ENCODE assay signal across 14 mouse cellular contexts in the genomic region with DNA sequence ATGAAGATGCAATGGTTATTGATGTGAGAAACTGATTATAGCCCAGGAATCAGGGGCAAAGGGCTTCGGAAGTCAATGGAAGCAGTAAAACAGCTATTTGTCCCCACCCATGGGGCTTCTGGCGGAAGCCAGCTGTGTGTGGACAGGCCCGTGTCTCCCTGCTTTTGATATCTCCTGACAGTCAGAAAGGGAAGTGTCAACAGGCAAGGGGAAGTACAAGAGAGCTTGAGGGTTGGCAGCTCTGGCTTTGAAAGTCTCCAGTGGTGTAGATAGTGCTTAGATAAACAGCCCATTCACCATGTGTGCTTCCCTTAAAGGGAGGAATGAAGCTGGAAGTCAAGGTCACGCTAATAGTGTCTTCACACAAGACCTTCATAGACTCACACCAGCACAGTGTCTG.
DNase-seq lines count a peak whose midpoint lies in the region; ATAC-seq and TF ChIP-seq lines count a peak whose summit lies in the region.
"Had no signal": no experiment of that assay in that cellular context is flagged by ENCODE, and none has a peak within 500 bp of the region (broad histone marks: within the 10 kb centered on the region; RNA-seq: fewer than 3 reads in every experiment).

No protein-coding gene starts in this region.

- no peak for TF ChIP-seq CTCF in spleen, adult 2 months (IDR thresholded peaks at IDR 0.05; ENCODE audit: extremely low read depth, insufficient read depth, insufficient read length, insufficient replicate concordance)

- no peak overlapping the region for H3K27ac ChIP-seq in spleen, adult 2 months (ENCODE audit: insufficient read depth, low read length)
- H3K27ac ChIP-seq: embryonic facial prominence, embryonic 12.5 days; forebrain, embryonic 12.5 days; lung, embryonic 15.5 days had no signal

- peak; percentile 9 for DNase-seq in gastrocnemius, adult 18-20 months (ENCODE audit: low spot score)
- DNase-seq in gastrocnemius, postnatal 36 days, result no peak
- peak; percentile 7 to 11 for DNase-seq in spleen, adult 2 months (ENCODE audit: low read depth in 1 of 2, low spot score in 2 of 2)
- DNase-seq in spleen, adult 18-20 months, result no peak
- no peak for DNase-seq in urinary bladder, postnatal 10 days (ENCODE audit: low spot score)
- DNase-seq in left cerebral cortex, postnatal 25 days (ENCODE audit: low spot score in 2 of 2), result no peak
- no peak for DNase-seq in ovary, postnatal 10 days (ENCODE audit: low spot score)
- DNase-seq: adrenal gland, postnatal 36 days; cerebellum, adult 9-11 months had no signal

- TF ChIP-seq POLR2A in spleen, adult 2 months (IDR thresholded peaks at IDR 0.05; ENCODE audit: low read depth, low read length), result no peak

- peak; percentile 89 to 90 for ATAC-seq in hematopoietic stem cell, adult 5-6 weeks (replicated peaks in 1 of 2; ENCODE audit: insufficient read depth in 1 of 2, low FRiP score in 2 of 2, low TSS enrichment in 1 of 2, low read depth in 1 of 2, poor library complexity in 2 of 2, severe bottlenecking in 2 of 2)
- ATAC-seq: Patski had no signal

- H3K4me1 ChIP-seq in spleen, adult 2 months (ENCODE audit: control insufficient read depth, insufficient read depth, insufficient read length), result peaks cover 14% of the 10 kb centered on the region
- H3K4me1 ChIP-seq: embryonic facial prominence, embryonic 12.5 days; forebrain, embryonic 12.5 days; lung, embryonic 15.5 days had no signal

- no peaks in the 10 kb centered on the region for H3K36me3 ChIP-seq in spleen, adult 2 months (ENCODE audit: control insufficient read depth, insufficient read depth, low read length)
- H3K36me3 ChIP-seq: embryonic facial prominence, embryonic 12.5 days; forebrain, embryonic 12.5 days; lung, embryonic 15.5 days had no signal

- no peak overlapping the region for H3K4me3 ChIP-seq in spleen, adult 2 months (ENCODE audit: extremely low read depth, insufficient read depth, insufficient read length)
- H3K4me3 ChIP-seq: embryonic facial prominence, embryonic 12.5 days; forebrain, embryonic 12.5 days; lung, embryonic 15.5 days had no signal

- 15% methylated on average over 4 of the region's 4 CpGs for WGBS in spleen, adult 2 months

- intact Hi-C loops in gastrocnemius, postnatal 36 days (cut with DNase I), result no loop called here
- intact Hi-C loops in left cerebral cortex, postnatal 25 days (cut with DNase I), result no loop called here

- H3K27me3 ChIP-seq in spleen, adult 2 months (ENCODE audit: control insufficient read depth, insufficient read depth, low read length), result no peaks in the 10 kb centered on the region
- H3K27me3 ChIP-seq: embryonic facial prominence, embryonic 12.5 days; forebrain, embryonic 12.5 days; lung, embryonic 15.5 days; Patski had no signal

Comparison
In these comparisons a context has a peak if more than half of its experiments do, and no peak if none do; other contexts are left out.
1. DNase-seq: peak in gastrocnemius, adult 18-20 months (single experiment) and spleen, adult 2 months (2 of 2); none in gastrocnemius, postnatal 36 days (0 of 2), spleen, adult 18-20 months (0 of 2), urinary bladder, postnatal 10 days (single experiment), left cerebral cortex, postnatal 25 days (0 of 2) and ovary, postnatal 10 days (single experiment).